Comparison of ENCODE assay signal across 9 mouse cellular contexts in the genomic region with DNA sequence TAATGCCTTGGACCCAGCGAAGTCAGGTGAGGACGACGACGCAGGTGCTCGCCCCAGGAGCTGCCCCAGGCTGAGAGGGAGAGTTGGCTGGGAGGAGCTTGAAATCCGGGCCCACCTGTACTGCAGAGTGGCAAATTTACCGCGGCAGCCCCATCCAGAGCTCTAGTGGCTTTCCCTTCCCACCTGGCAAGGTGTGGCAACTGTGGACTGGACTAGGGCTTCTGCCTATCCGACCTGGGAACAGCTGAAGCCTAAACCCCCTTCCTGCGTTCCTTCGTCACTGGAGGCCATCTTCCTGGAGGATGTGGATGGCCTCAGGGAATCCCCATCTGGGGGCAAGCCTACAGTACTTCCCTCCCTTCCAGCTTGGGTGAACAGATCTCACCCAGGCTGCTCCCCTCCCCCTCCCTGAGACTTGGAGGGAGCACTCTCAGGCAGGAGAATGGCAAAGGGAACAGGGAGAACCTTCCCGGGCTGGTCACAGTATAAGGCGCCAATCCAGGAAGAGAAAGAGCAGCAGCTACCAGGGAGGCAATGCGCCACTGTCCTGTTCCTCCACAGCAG. TPM values are rescaled to one million over a fixed set of nuclear protein-coding genes. Genes with fewer than 3 reads are reported as not detected.
DNase-seq lines count a peak whose midpoint lies in the region; ATAC-seq and TF ChIP-seq lines count a peak whose summit lies in the region.
"Had no signal": no experiment of that assay in that cellular context is flagged by ENCODE, and none has a peak within 500 bp of the region (broad histone marks: within the 10 kb centered on the region; RNA-seq: fewer than 3 reads in every experiment).

No protein-coding gene starts in this region.

- WGBS in heart, adult 2 months: 67% methylated on average over 14 of the region's 14 CpGs
- WGBS in lung, embryonic 16.5 days: 50% methylated on average over 14 of the region's 14 CpGs
- WGBS in liver, postnatal 0 days (ENCODE audit: insufficient replicate concordance): 69% methylated on average over 14 of the region's 14 CpGs

- peak overlapping the region; percentile 4; the same call in 1 of the 2 replicates for H3K9ac ChIP-seq in heart, adult 2 months (ENCODE audit: low read depth, low read length)
- peak overlapping the region; percentile 46 for H3K9ac ChIP-seq in lung, embryonic 16.5 days (ENCODE audit: low read length)
- H3K9ac ChIP-seq in liver, postnatal 0 days (replicated peaks): peak overlapping the region; percentile 17; the same call in 1 of the 2 replicates
- H3K9ac ChIP-seq: midbrain, embryonic 12.5 days had no signal

- peaks cover 48% of the 10 kb centered on the region for H3K4me1 ChIP-seq in heart, adult 2 months (ENCODE audit: control insufficient read depth, insufficient read depth, low read length)
- peaks cover 77% of the 10 kb centered on the region for H3K4me1 ChIP-seq in lung, embryonic 16.5 days (replicated peaks; ENCODE audit: control insufficient read depth, insufficient read depth, low read length)
- peaks cover 63% of the 10 kb centered on the region for H3K4me1 ChIP-seq in brown adipose tissue, adult 24 weeks (ENCODE audit: control insufficient read depth, insufficient read depth, insufficient read length, low read length)
- peaks cover 67% of the 10 kb centered on the region for H3K4me1 ChIP-seq in liver, postnatal 0 days (ENCODE audit: insufficient read depth)

- no peaks in the 10 kb centered on the region for H3K36me3 ChIP-seq in heart, adult 2 months (ENCODE audit: control insufficient read depth, insufficient read depth, low read length)
- no peaks in the 10 kb centered on the region for H3K36me3 ChIP-seq in lung, embryonic 16.5 days (ENCODE audit: control insufficient read depth, insufficient read depth, low read length)
- H3K36me3 ChIP-seq in liver, postnatal 0 days (replicated peaks; ENCODE audit: insufficient read depth, low read length): peaks cover 28% of the 10 kb centered on the region

- no peaks in the 10 kb centered on the region for H3K27me3 ChIP-seq in heart, adult 2 months (ENCODE audit: control insufficient read depth, insufficient read depth, low read length)
- no peaks in the 10 kb centered on the region for H3K27me3 ChIP-seq in lung, embryonic 16.5 days (ENCODE audit: control insufficient read depth, insufficient read depth, low read depth, low read length)
- no peaks in the 10 kb centered on the region for H3K27me3 ChIP-seq in liver, postnatal 0 days (ENCODE audit: insufficient read depth, low read length)

- DNase-seq in heart, adult 2 months: no peak
- DNase-seq in heart, adult 18-20 months: no peak
- no peak for DNase-seq in lung, postnatal 4 days
- DNase-seq in liver, postnatal 0 days: no peak
- no peak for DNase-seq in gastrocnemius, postnatal 36 days
- DNase-seq in urinary bladder, adult 18-20 months (ENCODE audit: low spot score in 2 of 2): no peak

- H3K27ac ChIP-seq in heart, adult 2 months: peak overlapping the region; percentile 10; the same call in 1 of the 2 replicates
- peak overlapping the region; percentile 86 for H3K27ac ChIP-seq in lung, embryonic 16.5 days (ENCODE audit: low read length)
- peak overlapping the region; percentile 21; the same call in 1 of the 2 replicates for H3K27ac ChIP-seq in brown adipose tissue, adult 24 weeks (replicated peaks; ENCODE audit: low read depth, low read length)
- peak overlapping the region; percentile 66 for H3K27ac ChIP-seq in liver, postnatal 0 days (ENCODE audit: low read depth)
- H3K27ac ChIP-seq: midbrain, embryonic 12.5 days had no signal

- H3K79me2 ChIP-seq in heart, adult 2 months (replicated peaks; ENCODE audit: control insufficient read depth, insufficient read depth, low read length): peaks cover 9% of the 10 kb centered on the region

- no peaks in the 10 kb centered on the region for H3K9me3 ChIP-seq in lung, embryonic 16.5 days (ENCODE audit: control insufficient read depth, low read length)
- H3K9me3 ChIP-seq in liver, postnatal 0 days (ENCODE audit: low read length): no peaks in the 10 kb centered on the region; the same call in 1 of the 2 replicates
- H3K9me3 ChIP-seq: midbrain, embryonic 12.5 days had no signal

- TF ChIP-seq EP300 in heart, adult 2 months (IDR thresholded peaks at IDR 0.05; ENCODE audit: insufficient read depth, low read depth, low read length): no peak
- TF ChIP-seq EP300 in liver, postnatal 0 days (IDR thresholded peaks at IDR 0.05; ENCODE audit: low read depth): no peak

- no peak for TF ChIP-seq CTCF in heart, adult 2 months (IDR thresholded peaks at IDR 0.05)
- no peak for TF ChIP-seq CTCF in liver, postnatal 0 days (IDR thresholded peaks at IDR 0.05; ENCODE audit: low read depth)

- TF ChIP-seq POLR2A in heart, adult 2 months (IDR thresholded peaks at IDR 0.05; ENCODE audit: insufficient read depth, low read depth, low read length): no peak

- no peak overlapping the region for H3K4me3 ChIP-seq in heart, adult 2 months
- no peak overlapping the region for H3K4me3 ChIP-seq in lung, embryonic 16.5 days (ENCODE audit: low read length)
- H3K4me3 ChIP-seq in brown adipose tissue, adult 24 weeks (ENCODE audit: insufficient read depth, low read depth, low read length): no peak overlapping the region
- no peak overlapping the region for H3K4me3 ChIP-seq in liver, postnatal 0 days (ENCODE audit: low read depth, low read length)
- H3K4me3 ChIP-seq: midbrain, embryonic 12.5 days had no signal

- no peak for ATAC-seq in lung, embryonic 16.5 days (ENCODE audit: low read depth)
- ATAC-seq in liver, postnatal 0 days: no peak

- peak overlapping the region; percentile 30; the same call in 1 of the 2 replicates for H3K4me2 ChIP-seq in lung, embryonic 16.5 days (ENCODE audit: low read depth, low read length)
- H3K4me2 ChIP-seq in liver, postnatal 0 days (ENCODE audit: low read depth, low read length): peak overlapping the region; percentile 20
- H3K4me2 ChIP-seq: midbrain, embryonic 12.5 days had no signal

- intact Hi-C loops in heart, adult 2 months (cut with DNase I): no loop called here
- intact Hi-C loops in gastrocnemius, postnatal 36 days (cut with DNase I): no loop called here

RNA-seq across cellular contexts. Expression of gene Elmsan1, which starts 29.7 kb away (rescaled TPM):
- total RNA-seq in heart, adult 2 months (2021): 10 to 100 TPM; 12.3 to 14.7 TPM
- 8.1 and 8.4 TPM in 2 replicates for polyA plus RNA-seq in heart, adult 2 months (2012; rRNA removed)
- 10 to 100 TPM; 10.5 to 13.3 TPM for total RNA-seq in heart, adult 18-20 months (2021)
- 11.1 and 12.1 TPM in 2 replicates for polyA plus RNA-seq in lung, embryonic 16.5 days (2015; fragmentation: Nextera tagmentation; extraction: Ambion mirVana)
- polyA plus RNA-seq in brown adipose tissue, adult 24 weeks (2012; ENCODE audit: insufficient read depth, insufficient read length, missing spikeins): 6.9 and 9.5 TPM in 2 replicates
- polyA plus RNA-seq in liver, postnatal 0 days (2015; fragmentation: Nextera tagmentation; extraction: Ambion mirVana): 2.6 and 2.8 TPM in 2 replicates
- 10 to 100 TPM in 1 of 2 experiments, 1 to 10 TPM in 1; 6.5 to 10.4 TPM for total RNA-seq in gastrocnemius, postnatal 36 days (2021)

RNA-seq across cellular contexts. Expression of gene Pnma1, which starts 40.7 kb away (rescaled TPM):
- under 1 TPM; 0.10 to 0.20 TPM for total RNA-seq in heart, adult 2 months (2021)
- 0.04 and 0.06 TPM in 2 replicates for polyA plus RNA-seq in heart, adult 2 months (2012; rRNA removed)
- total RNA-seq in heart, adult 18-20 months (2021): under 1 TPM in 1 of 2 experiments, not detected in 1; 0.22 TPM
- polyA plus RNA-seq in lung, embryonic 16.5 days (2015; fragmentation: Nextera tagmentation; extraction: Ambion mirVana): 2.0 and 2.2 TPM in 2 replicates
- polyA plus RNA-seq in brown adipose tissue, adult 24 weeks (2012; ENCODE audit: insufficient read depth, insufficient read length, missing spikeins): not detected in 2 replicates
- 0.28 and 0.35 TPM in 2 replicates for polyA plus RNA-seq in liver, postnatal 0 days (2015; fragmentation: Nextera tagmentation; extraction: Ambion mirVana)
- under 1 TPM; 0.15 to 0.18 TPM for total RNA-seq in gastrocnemius, postnatal 36 days (2021)

Comparison
In these comparisons a context has a peak if more than half of its experiments do, and no peak if none do; other contexts are left out.
1. H3K27ac ChIP-seq: peak in every context shown above with its lines; median percentile 86 in lung, embryonic 16.5 days; 66 in liver, postnatal 0 days; 21 in brown adipose tissue, adult 24 weeks; 10 in heart, adult 2 months.